9 mouse cellular contexts compared by ENCODE assay signal in genomic region chr8:89045726-89046125, GRCm38 (mm10). TPM values are rescaled to one million over a fixed set of nuclear protein-coding genes. Genes with fewer than 3 reads are reported as not detected.
A peak's percentile ranks its signal among the peaks of the same experiment; 100 is the strongest.
DNase-seq lines count a peak whose midpoint lies in the region; ATAC-seq and TF ChIP-seq lines count a peak whose summit lies in the region.
"Had no signal": no experiment of that assay in that cellular context is flagged by ENCODE, and none has a peak within 500 bp of the region (broad histone marks: within the 10 kb centered on the region; RNA-seq: fewer than 3 reads in every experiment).

No protein-coding gene starts in this region.

- peaks cover 41% of the 10 kb centered on the region for H3K4me1 ChIP-seq in heart, embryonic 10.5 days
- peaks cover 11% of the 10 kb centered on the region for H3K4me1 ChIP-seq in embryonic facial prominence, embryonic 11.5 days (ENCODE audit: control insufficient read depth, insufficient read depth, low read length)
- peaks cover 44% of the 10 kb centered on the region for H3K4me1 ChIP-seq in intestine, embryonic 15.5 days (replicated peaks)
- H3K4me1 ChIP-seq in liver, postnatal 0 days (ENCODE audit: insufficient read depth) = no peaks in the 10 kb centered on the region

- H3K4me3 ChIP-seq in heart, embryonic 10.5 days = peak overlapping the region; percentile 89
- H3K4me3 ChIP-seq in embryonic facial prominence, embryonic 11.5 days (ENCODE audit: low read depth, low read length) = no peak overlapping the region
- no peak overlapping the region for H3K4me3 ChIP-seq in intestine, embryonic 15.5 days (replicated peaks)
- peak overlapping the region; percentile 57 for H3K4me3 ChIP-seq in liver, postnatal 0 days (ENCODE audit: low read depth, low read length)
- H3K4me3 ChIP-seq in gastrocnemius, adult 2 months = no peak overlapping the region; the same call in 1 of the 2 replicates

- H3K4me2 ChIP-seq in embryonic facial prominence, embryonic 11.5 days (ENCODE audit: low read depth, low read length) = peak overlapping the region; percentile 27
- 0 out of 2 replicates have a peak overlapping the region, but pooled peaks have one; percentile 48 for H3K4me2 ChIP-seq in intestine, embryonic 15.5 days (replicated peaks)
- peak overlapping the region; percentile 66 for H3K4me2 ChIP-seq in liver, postnatal 0 days (ENCODE audit: low read depth, low read length)

- TF ChIP-seq EP300 in liver, postnatal 0 days (IDR thresholded peaks at IDR 0.05; ENCODE audit: low read depth) = no peak

- H3K27me3 ChIP-seq in heart, embryonic 10.5 days (ENCODE audit: insufficient read depth, poor library complexity, severe bottlenecking) = peaks cover 61% of the 10 kb centered on the region
- H3K27me3 ChIP-seq in embryonic facial prominence, embryonic 11.5 days (ENCODE audit: control insufficient read depth, insufficient read depth, low read length) = peaks cover 16% of the 10 kb centered on the region
- H3K27me3 ChIP-seq in intestine, embryonic 15.5 days (replicated peaks) = peaks cover 81% of the 10 kb centered on the region
- peaks cover 70% of the 10 kb centered on the region for H3K27me3 ChIP-seq in liver, postnatal 0 days (ENCODE audit: insufficient read depth, low read length)

- no peak overlapping the region for H3K9ac ChIP-seq in embryonic facial prominence, embryonic 11.5 days (replicated peaks; ENCODE audit: low read length)
- H3K9ac ChIP-seq in intestine, embryonic 15.5 days = no peak overlapping the region
- no peak overlapping the region; the same call in 1 of the 2 replicates for H3K9ac ChIP-seq in liver, postnatal 0 days (replicated peaks)

- ATAC-seq in embryonic facial prominence, embryonic 11.5 days (replicated peaks; ENCODE audit: insufficient number of reproducible peaks, low FRiP score, low TSS enrichment, low read depth) = no peak
- no peak for ATAC-seq in intestine, embryonic 15.5 days
- ATAC-seq in liver, postnatal 0 days = no peak

- DNase-seq in heart, embryonic 10.5 days (ENCODE audit: low spot score) = no peak
- no peak for DNase-seq in heart, adult 9 months (ENCODE audit: low spot score in 2 of 2)
- DNase-seq in embryonic facial prominence, embryonic 11.5 days (ENCODE audit: low spot score) = no peak
- DNase-seq in liver, postnatal 0 days = no peak
- DNase-seq in urinary bladder, postnatal 14 days (ENCODE audit: low spot score) = no peak
- no peak for DNase-seq in gastrocnemius, postnatal 14 days
- DNase-seq in gastrocnemius, adult 2 months = no peak
- DNase-seq: cerebellum, postnatal 36 days had no signal

- 2% methylated on average over 17 of the region's 17 CpGs for WGBS in heart, embryonic 10.5 days
- WGBS in embryonic facial prominence, embryonic 11.5 days = 2% methylated on average over 17 of the region's 17 CpGs
- WGBS in intestine, embryonic 15.5 days = 4% methylated on average over 17 of the region's 17 CpGs
- WGBS in liver, postnatal 0 days (ENCODE audit: insufficient replicate concordance) = 4% methylated on average over 17 of the region's 17 CpGs

- intact Hi-C loops in gastrocnemius, postnatal 14 days (cut with DNase I; ENCODE audit: low total_unique reads) = no loop called here
- intact Hi-C loops in gastrocnemius, adult 2 months (cut with DNase I) = no loop called here

- no peak for TF ChIP-seq CTCF in liver, postnatal 0 days (IDR thresholded peaks at IDR 0.05; ENCODE audit: low read depth)
- no peak for TF ChIP-seq CTCF in gastrocnemius, adult 2 months (IDR thresholded peaks at IDR 0.05)

- H3K36me3 ChIP-seq in heart, embryonic 10.5 days = no peaks in the 10 kb centered on the region
- no peaks in the 10 kb centered on the region for H3K36me3 ChIP-seq in embryonic facial prominence, embryonic 11.5 days (replicated peaks; ENCODE audit: control insufficient read depth, insufficient read depth, low read depth, low read length)
- H3K36me3 ChIP-seq in intestine, embryonic 15.5 days = no peaks in the 10 kb centered on the region
- H3K36me3 ChIP-seq in liver, postnatal 0 days (replicated peaks; ENCODE audit: insufficient read depth, low read length) = no peaks in the 10 kb centered on the region

- H3K27ac ChIP-seq in heart, embryonic 10.5 days = peak overlapping the region; percentile 65; the same call in 1 of the 2 replicates
- H3K27ac ChIP-seq in embryonic facial prominence, embryonic 11.5 days (replicated peaks; ENCODE audit: low read depth, low read length) = no peak overlapping the region
- H3K27ac ChIP-seq in intestine, embryonic 15.5 days = no peak overlapping the region
- peak overlapping the region; percentile 69; the same call in 1 of the 2 replicates for H3K27ac ChIP-seq in liver, postnatal 0 days (ENCODE audit: low read depth)
- H3K27ac ChIP-seq in gastrocnemius, adult 2 months = no peak overlapping the region

- no peaks in the 10 kb centered on the region for H3K9me3 ChIP-seq in heart, embryonic 10.5 days
- no peaks in the 10 kb centered on the region for H3K9me3 ChIP-seq in embryonic facial prominence, embryonic 11.5 days (replicated peaks; ENCODE audit: control insufficient read depth, low read length)
- no peaks in the 10 kb centered on the region for H3K9me3 ChIP-seq in intestine, embryonic 15.5 days
- H3K9me3 ChIP-seq in liver, postnatal 0 days (ENCODE audit: low read length) = no peaks in the 10 kb centered on the region

RNA-seq across cellular contexts. Expression of gene Sall1, which starts 1.8 kb away (rescaled TPM):
- polyA plus RNA-seq in heart, embryonic 10.5 days (2016; fragmentation: Nextera tagmentation; extraction: Ambion mirVana) = 5.9 and 6.9 TPM in 2 replicates
- 4.6 and 4.8 TPM in 2 replicates for polyA plus RNA-seq in embryonic facial prominence, embryonic 11.5 days (2014; fragmentation: Nextera tagmentation; extraction: Ambion mirVana)
- polyA plus RNA-seq in intestine, embryonic 15.5 days (2015; fragmentation: Nextera tagmentation; extraction: Ambion mirVana) = 1.8 and 2.4 TPM in 2 replicates
- 3.3 and 3.9 TPM in 2 replicates for polyA plus RNA-seq in liver, postnatal 0 days (2015; fragmentation: Nextera tagmentation; extraction: Ambion mirVana)
- total RNA-seq in gastrocnemius, postnatal 14 days (2021) = under 1 TPM in 1 of 2 experiments, not detected in 1; 0.08 TPM
- not detected for total RNA-seq in gastrocnemius, adult 2 months (2021)

Comparison
In these comparisons a context has a peak if more than half of its experiments do, and no peak if none do; other contexts are left out.
1. H3K27ac ChIP-seq: peak in heart, embryonic 10.5 days (single experiment) and liver, postnatal 0 days (single experiment); none in embryonic facial prominence, embryonic 11.5 days (single experiment), intestine, embryonic 15.5 days (single experiment) and gastrocnemius, adult 2 months (single experiment).
2. H3K4me3 ChIP-seq: peak in heart, embryonic 10.5 days (single experiment) and liver, postnatal 0 days (single experiment); none in embryonic facial prominence, embryonic 11.5 days (single experiment), intestine, embryonic 15.5 days (single experiment) and gastrocnemius, adult 2 months (single experiment).
3. Peak in every context shown above with its lines, with median percentiles within 50 percentile points of each other: H3K4me2 ChIP-seq.